Mouse (Mus musculus) left cerebral cortex, adult 9 months (tissue): ENCODE measurements around the gene Fst.

Experiments
- DNase-seq, 2 experiments: peaks; one replicate each; pipeline ENCODE4 v3.0.0; 2022; ENCODE audit warnings: low spot score in 2 of 2

Fst gene

GRCm38 (mm10) chr13:114458886-114459700 lies at the start of gene Fst:
Gene Fst (minus strand): TSS chr13:114458951.
- no peak for DNase-seq

GRCm38 (mm10) chr13:114493826-114494225 lies 35.1 kb upstream of the Fst start:
- no peak for DNase-seq

GRCm38 (mm10) chr13:114488178-114488577 lies 29.4 kb upstream of the Fst start:
- DNase-seq: no peak

GRCm38 (mm10) chr13:114478329-114478728 lies 19.6 kb upstream of the Fst start:
- DNase-seq: no peak

GRCm38 (mm10) chr13:114469945-114470344 lies 11.2 kb upstream of the Fst start:
- no peak for DNase-seq

- DNase-seq: no peak
Observed at GRCm38 (mm10) chr13:114466269-114466919, 7.6 kb upstream of the Fst start.

- no peak for DNase-seq
Observed at GRCm38 (mm10) chr13:114465387-114465786, 6.6 kb upstream of the Fst start.

GRCm38 (mm10) chr13:114464824-114465223 lies 6.1 kb upstream of the Fst start:
- DNase-seq: no peak

- no peak for DNase-seq
Observed at GRCm38 (mm10) chr13:114462548-114463408, 4.0 kb upstream of the Fst start.

GRCm38 (mm10) chr13:114460306-114460892 lies 1.6 kb upstream of the Fst start:
- no peak for DNase-seq

GRCm38 (mm10) chr13:114459701-114460160 lies 980 bp upstream of the Fst start:
- DNase-seq: no peak

- DNase-seq: no peak
Observed at GRCm38 (mm10) chr13:114458291-114458885, 363 bp downstream of the Fst start.

GRCm38 (mm10) chr13:114457567-114458120 lies 1.1 kb downstream of the Fst start:
- no peak for DNase-seq

GRCm38 (mm10) chr13:114456766-114457566 lies 1.8 kb downstream of the Fst start:
- DNase-seq: no peak

- DNase-seq: no peak
Observed at GRCm38 (mm10) chr13:114456224-114456623, 2.5 kb downstream of the Fst start.

- no peak for DNase-seq
Observed at GRCm38 (mm10) chr13:114455788-114456187, 3.0 kb downstream of the Fst start.

- no peak for DNase-seq
Observed at GRCm38 (mm10) chr13:114447213-114447612, 11.5 kb downstream of the Fst start.

- DNase-seq: no peak
Observed at GRCm38 (mm10) chr13:114432491-114432890, 26.3 kb downstream of the Fst start.

- no peak for DNase-seq
Observed at GRCm38 (mm10) chr13:114425230-114425629, 33.5 kb downstream of the Fst start.

GRCm38 (mm10) chr13:114420235-114420634 lies 38.5 kb downstream of the Fst start:
- DNase-seq: no peak
